Mouse (Mus musculus) spleen, adult 2 months (tissue): ENCODE results near the gene Camk1d.

Experiments used
- CTCF ChIP-seq: fragments of 200-500 bp; IDR thresholded peaks from 2 replicates; pipeline ENCODE4 v1.5.1; 2011; ENCODE audit warnings: mild to moderate bottlenecking, inconsistent platforms; ENCODE audit not compliant: insufficient read depth, insufficient read length, insufficient replicate concordance; ENCODE audit errors: extremely low read depth
- POLR2A ChIP-seq: fragments of 200-500 bp; IDR thresholded peaks from 2 replicates; pipeline ENCODE4 v1.6.1; 2011; ENCODE audit warnings: low read depth, low read length, inconsistent platforms

DNA sequence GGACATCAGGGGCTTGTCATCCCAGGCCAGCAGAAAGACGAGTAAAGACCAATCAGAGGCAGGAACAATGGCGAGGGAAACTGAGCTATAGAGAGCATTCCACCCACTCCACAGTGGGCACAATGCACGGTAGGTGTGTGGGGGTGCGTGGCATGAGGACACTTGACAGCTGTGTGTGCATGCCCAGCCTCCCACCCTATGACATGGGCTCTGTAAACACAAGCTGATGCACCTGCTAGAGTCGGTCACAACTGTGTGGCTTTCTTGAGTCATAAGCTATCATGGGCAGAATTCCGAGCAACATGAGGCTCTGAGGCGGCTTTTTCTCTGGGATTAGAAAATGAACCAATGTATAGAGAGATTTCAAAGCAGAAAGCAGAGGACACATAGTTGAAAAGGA is 333.3 kb downstream of the Camk1d start:
- no peak for TF ChIP-seq CTCF
- TF ChIP-seq POLR2A, result no peak
